Mouse (Mus musculus): Measurements from ENCODE around the gene Bend4.
A peak's percentile ranks its signal among the peaks of the same experiment; 100 is the strongest.

The Bend4 gene

GRCm38 (mm10) chr5:67427443-67428360, at the start of gene Bend4:
Gene Bend4 (minus strand): TSS chr5:67428310.
- peak; percentile 39 to 64 for DNase-seq (ENCODE audit: low read depth in 2 of 2, low spot score in 2 of 2)

- DNase-seq (ENCODE audit: low read depth in 2 of 2, low spot score in 2 of 2), result no peak
Measured at GRCm38 (mm10) chr5:67473723-67474122, 45.6 kb upstream of the Bend4 start.

DNA sequence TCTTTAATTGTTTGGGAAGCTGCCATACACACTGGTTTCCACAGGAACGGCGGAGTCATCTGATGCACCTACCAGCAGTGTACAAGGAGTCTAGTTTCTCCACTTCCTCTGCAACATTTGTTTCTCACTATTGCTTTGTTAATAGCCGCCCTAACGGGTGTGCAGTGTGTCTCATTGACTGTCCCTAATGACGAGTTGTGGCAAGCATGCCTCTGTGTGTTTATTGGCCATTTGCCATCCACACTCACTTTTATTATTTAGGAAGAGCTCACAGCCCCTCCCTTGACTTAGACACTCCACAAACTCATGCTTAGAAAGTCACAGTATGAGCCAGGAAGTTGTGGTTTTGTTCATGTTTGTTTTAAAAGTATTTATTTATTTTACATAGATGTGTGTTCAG, 45.0 kb upstream of the Bend4 start:
- DNase-seq (ENCODE audit: low read depth in 2 of 2, low spot score in 2 of 2), result no peak

GRCm38 (mm10) chr5:67466866-67467530, 38.9 kb upstream of the Bend4 start:
- DNase-seq (ENCODE audit: low read depth in 2 of 2, low spot score in 2 of 2), result no peak

DNA sequence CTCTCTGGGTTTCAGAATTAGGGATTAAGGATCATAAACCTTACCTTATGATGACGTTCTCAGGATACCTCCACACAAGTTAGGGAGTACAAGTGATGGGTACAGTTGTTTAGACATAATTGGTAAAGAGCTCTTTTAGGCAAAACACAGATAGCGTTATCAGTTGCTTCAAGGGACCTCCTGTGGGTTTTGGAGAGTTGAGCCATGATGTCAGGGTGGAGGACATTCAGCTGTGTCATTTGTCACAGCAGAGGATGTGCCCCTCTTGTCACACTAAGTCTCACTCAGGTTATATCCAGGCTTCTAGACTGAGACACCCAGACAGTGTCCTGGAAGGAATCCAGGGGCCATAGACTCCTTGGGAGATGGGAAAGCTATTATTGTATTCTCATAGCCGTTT, 36.8 kb upstream of the Bend4 start:
- no peak for DNase-seq (ENCODE audit: low read depth in 2 of 2, low spot score in 2 of 2)

DNA sequence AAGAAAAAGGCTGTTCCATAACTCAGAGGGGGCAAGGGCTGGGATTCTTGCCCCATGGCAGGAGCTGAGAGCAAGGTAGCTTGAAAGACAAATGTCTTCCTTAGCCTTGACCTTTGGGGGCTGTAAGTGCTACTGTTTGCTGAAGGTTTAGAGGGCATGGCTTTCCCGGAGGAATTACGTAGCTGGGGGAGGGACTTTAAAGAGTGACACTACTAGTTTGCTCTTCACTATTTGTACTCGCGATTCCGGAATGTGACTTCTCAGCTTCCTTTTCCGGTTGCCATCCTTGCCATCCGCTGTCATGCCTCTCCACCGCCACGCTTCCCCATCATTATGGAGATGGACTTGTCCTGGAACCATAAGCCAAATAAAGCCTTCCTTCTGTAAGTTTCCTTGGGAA, 35.5 kb upstream of the Bend4 start:
- DNase-seq (ENCODE audit: low read depth in 2 of 2, low spot score in 2 of 2), result no peak

DNA sequence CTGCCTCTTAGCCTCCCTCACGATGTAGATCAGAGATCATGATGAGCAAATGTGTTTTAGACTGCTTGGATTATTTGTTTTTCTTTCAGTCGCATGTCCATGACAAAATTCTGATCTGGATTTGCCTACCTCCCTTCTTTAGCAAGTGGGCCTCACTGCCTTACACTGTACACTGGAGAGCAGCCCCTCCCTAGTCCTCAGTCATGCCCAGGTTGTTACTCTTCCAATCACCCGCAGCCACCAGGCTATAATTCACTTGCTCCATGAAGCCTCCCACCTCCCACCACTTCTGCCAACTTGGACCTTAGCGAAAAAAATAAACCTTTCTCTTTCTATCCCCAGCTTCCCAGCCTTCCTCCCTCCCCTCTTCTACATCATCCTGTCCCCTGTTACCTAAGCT, 34.2 kb upstream of the Bend4 start:
- no peak for DNase-seq (ENCODE audit: low read depth in 2 of 2, low spot score in 2 of 2)

- DNase-seq (ENCODE audit: low read depth in 2 of 2, low spot score in 2 of 2), result no peak
Measured at GRCm38 (mm10) chr5:67456841-67457240, 28.7 kb upstream of the Bend4 start.

DNA sequence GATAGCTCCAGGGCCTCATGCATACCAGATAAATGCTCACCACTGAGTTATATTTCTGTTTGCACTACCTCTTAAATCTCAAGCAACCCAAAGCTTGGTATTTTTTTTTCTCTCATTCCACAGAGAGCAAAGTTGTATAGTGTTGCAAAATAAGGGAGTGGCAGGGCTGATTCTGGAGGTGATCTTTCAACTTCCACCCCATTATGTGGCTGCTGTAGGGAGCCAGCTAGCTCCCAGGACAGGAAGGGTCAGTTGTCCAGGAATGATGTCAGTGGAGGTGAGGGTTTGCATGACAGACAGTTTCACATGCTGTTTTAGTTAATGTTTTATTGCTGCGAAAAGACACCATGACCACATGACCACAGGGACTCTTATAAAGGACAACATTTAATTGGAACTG, 26.2 kb upstream of the Bend4 start:
- no peak for DNase-seq (ENCODE audit: low read depth in 2 of 2, low spot score in 2 of 2)

DNA sequence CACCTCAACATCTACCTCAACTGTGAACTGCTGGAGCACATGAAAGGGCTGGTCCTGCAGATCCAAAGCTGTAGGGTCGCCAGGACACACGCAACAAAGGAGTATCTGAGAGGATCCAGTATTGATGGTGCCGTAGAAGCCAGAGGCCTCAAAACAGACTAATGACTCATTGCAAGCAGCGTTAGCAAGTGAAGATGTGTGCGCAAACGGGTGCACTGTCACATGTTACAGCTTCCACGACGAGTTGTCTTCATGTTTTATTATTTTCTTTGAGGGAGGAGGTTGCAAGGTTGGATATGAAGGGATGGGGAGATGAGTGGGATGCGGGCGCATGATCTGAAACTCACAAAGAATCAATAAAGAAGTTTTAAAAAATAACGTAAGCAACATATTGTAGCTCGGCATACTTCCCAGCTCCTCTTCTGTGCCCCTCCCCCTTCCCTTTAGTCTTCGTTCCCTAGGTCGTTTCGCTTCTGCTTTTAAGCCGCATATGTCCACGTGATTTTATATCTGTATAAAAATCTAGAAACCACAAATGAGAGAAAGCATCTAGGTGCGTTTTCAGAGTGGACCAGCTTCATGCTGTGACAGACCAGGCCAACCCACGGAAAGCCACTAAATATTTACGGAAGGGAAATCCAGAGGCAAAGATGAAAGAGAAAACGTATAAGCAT, 22.0 kb upstream of the Bend4 start:
- DNase-seq (ENCODE audit: low read depth in 2 of 2, low spot score in 2 of 2), result no peak

- no peak for DNase-seq (ENCODE audit: low read depth in 2 of 2, low spot score in 2 of 2)
Measured at GRCm38 (mm10) chr5:67446526-67446925, 18.4 kb upstream of the Bend4 start.

DNA sequence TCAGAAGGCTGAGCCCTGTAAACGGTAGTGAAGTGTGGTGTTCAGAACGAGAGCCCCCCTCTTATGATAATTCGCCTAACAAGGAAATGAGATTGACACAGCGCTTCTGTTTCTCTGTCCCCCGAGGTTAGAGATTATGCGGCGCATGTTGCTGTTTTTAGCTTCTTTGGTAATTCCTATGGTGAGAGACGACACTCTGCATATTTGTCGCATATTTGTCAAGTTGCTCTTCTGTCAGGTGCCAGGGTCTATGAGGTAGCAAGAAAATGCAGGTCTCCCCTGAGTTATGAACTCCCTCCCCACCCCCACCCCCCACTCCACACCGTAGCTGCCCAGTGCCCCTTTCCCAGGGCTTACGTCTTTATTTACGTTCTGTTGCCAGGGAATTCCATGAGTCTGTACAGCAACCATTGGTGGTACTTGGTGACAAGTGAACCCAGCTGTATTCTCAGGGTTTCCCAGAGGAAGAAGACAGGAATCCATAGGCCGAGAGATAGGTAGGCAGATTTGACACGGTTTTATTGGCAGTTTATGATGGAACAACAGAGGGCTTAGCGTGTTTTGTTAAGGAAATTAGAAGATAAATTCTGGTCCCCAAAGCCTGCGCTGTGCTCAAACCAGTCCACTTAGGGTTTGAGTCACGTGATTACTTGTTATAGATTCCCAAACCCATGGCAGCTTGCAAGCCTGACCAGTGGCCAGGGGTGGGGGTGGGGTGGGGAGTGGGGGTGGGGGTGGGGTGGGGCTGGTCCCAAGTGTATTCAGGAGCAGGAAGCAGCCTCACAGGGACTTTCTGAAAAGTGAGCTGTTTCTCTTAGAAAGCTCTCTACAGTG, 16.3 kb upstream of the Bend4 start:
- no peak for DNase-seq (ENCODE audit: low read depth in 2 of 2, low spot score in 2 of 2)

GRCm38 (mm10) chr5:67442813-67443450, 14.8 kb upstream of the Bend4 start:
- DNase-seq (ENCODE audit: low read depth in 2 of 2, low spot score in 2 of 2), result no peak

GRCm38 (mm10) chr5:67440563-67440962, 12.5 kb upstream of the Bend4 start:
- DNase-seq (ENCODE audit: low read depth in 2 of 2, low spot score in 2 of 2), result no peak

GRCm38 (mm10) chr5:67437403-67437802, 9.3 kb upstream of the Bend4 start:
- DNase-seq (ENCODE audit: low read depth in 2 of 2, low spot score in 2 of 2), result no peak

- DNase-seq (ENCODE audit: low read depth in 2 of 2, low spot score in 2 of 2), result no peak
Measured at GRCm38 (mm10) chr5:67426478-67427442, 1.4 kb downstream of the Bend4 start.

DNA sequence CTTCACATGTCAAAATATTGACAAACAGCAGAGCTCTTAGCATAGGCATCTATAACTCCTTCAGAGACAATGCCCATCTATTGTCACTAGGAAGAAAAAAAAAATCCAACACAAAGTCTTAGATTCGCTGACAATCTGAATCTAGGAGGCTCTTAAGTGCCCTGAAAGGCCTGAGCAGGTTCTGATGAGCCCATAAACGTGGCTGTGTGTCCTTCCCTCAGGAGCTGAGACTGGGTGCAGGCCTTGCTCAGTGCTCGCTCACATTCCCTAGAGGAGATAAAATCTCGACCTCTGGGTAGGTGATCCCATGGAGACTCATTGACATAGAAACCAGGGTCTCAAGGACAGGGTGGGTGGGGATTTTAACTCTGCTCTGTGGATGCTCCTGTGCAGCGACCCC, 2.1 kb downstream of the Bend4 start:
- no peak for DNase-seq (ENCODE audit: low read depth in 2 of 2, low spot score in 2 of 2)

GRCm38 (mm10) chr5:67424636-67425035, 3.5 kb downstream of the Bend4 start:
- no peak for DNase-seq (ENCODE audit: low read depth in 2 of 2, low spot score in 2 of 2)

DNA sequence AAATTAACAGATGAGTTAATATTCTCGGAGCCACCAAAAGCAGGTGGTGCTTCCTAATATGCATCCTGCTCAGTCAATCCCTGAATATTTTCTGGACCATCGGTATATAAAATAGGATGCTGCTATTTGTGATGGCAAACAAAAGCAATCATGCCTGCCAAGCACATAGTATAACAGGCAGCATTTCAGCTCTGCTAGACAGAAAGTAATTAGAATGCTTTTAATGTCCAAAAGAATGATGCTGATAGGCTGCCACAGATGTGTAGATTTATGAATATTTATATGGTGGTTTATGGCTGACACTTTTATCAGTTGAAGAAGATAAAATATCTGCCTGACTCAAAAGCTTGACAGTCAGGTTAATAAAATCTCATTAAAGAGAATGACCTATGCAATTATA, 4.1 kb downstream of the Bend4 start:
- no peak for DNase-seq (ENCODE audit: low read depth in 2 of 2, low spot score in 2 of 2)
